Mouse (Mus musculus) midbrain, embryonic 16.5 days (tissue): ENCODE measurements around the gene Tfcp2. TPM values are rescaled to one million over a fixed set of nuclear protein-coding genes. Genes with fewer than 3 reads are reported as not detected.

Experiments
- ATAC-seq: fragments of 200-750 bp; cut with Nextera tagmentation; 2 replicates; pipeline ENCODE4 v1.8.0; 2017; ENCODE audit warnings: moderate TSS enrichment
- H3K27ac ChIP-seq: fragments of 300-500 bp; sonication (generic); 2 replicates; pipeline ENCODE4 v1.5.1; 2014; ENCODE audit warnings: mild to moderate bottlenecking, low read length, mixed read lengths
- H3K27me3 ChIP-seq: fragments of 300-500 bp; sonication (generic); 2 replicates; pipeline ENCODE4 v1.6.1; 2014; ENCODE audit warnings: low read depth, low read length, mixed read lengths; ENCODE audit not compliant: control insufficient read depth, insufficient read depth
- H3K36me3 ChIP-seq: fragments of 300-500 bp; sonication (generic); 2 replicates; pipeline ENCODE4 v1.6.1; 2014; ENCODE audit warnings: mild to moderate bottlenecking, low read length, moderate library complexity, mixed read lengths; ENCODE audit not compliant: control insufficient read depth, insufficient read depth
- H3K4me1 ChIP-seq: fragments of 300-500 bp; sonication (generic); 2 replicates; pipeline ENCODE4 v1.6.1; 2014; ENCODE audit warnings: mild to moderate bottlenecking, low read length, mixed read lengths; ENCODE audit not compliant: control insufficient read depth, insufficient read depth
- H3K4me2 ChIP-seq: fragments of 300-500 bp; sonication (generic); 2 replicates; pipeline ENCODE4 v1.6.1; 2014; ENCODE audit warnings: mild to moderate bottlenecking, low read length, mixed read lengths
- H3K4me3 ChIP-seq: fragments of 300-500 bp; sonication (generic); 2 replicates; pipeline ENCODE4 v1.5.1; 2014; ENCODE audit warnings: low read depth, mild to moderate bottlenecking, low read length, moderate library complexity, mixed read lengths
- H3K9ac ChIP-seq: fragments of 300-500 bp; sonication (generic); 2 replicates; pipeline ENCODE4 v1.6.1; 2014; ENCODE audit warnings: low read depth, low read length, mixed read lengths
- H3K9me3 ChIP-seq: fragments of 300-500 bp; sonication (generic); replicated peaks from 2 replicates; pipeline ENCODE4 v1.6.1; 2014; ENCODE audit warnings: mild to moderate bottlenecking, low read length, mixed read lengths; ENCODE audit not compliant: control insufficient read depth, poor library complexity, severe bottlenecking
- WGBS: fragments of 180-500 bp; shearing (Covaris S2); extraction: QIAGEN DNeasy Blood & Tissue Kit; methylation state at CpG from one replicate; pipeline ENCODE4 v1.1.7; 2014; 5-methylcytosine and 5-hydroxymethylcytosine counted together
- polyA plus RNA-seq: library from polyadenylated mRNA; unstranded; fragments of >200 nt; fragmentation: Nextera tagmentation; extraction: Ambion mirVana; gene quantifications from 2 replicates; pipeline ENCODE4 v1.2.1, GENCODE M21; 2015

The Tfcp2 gene
- 38.6 and 43.0 TPM in 2 replicates for polyA plus RNA-seq

DNA sequence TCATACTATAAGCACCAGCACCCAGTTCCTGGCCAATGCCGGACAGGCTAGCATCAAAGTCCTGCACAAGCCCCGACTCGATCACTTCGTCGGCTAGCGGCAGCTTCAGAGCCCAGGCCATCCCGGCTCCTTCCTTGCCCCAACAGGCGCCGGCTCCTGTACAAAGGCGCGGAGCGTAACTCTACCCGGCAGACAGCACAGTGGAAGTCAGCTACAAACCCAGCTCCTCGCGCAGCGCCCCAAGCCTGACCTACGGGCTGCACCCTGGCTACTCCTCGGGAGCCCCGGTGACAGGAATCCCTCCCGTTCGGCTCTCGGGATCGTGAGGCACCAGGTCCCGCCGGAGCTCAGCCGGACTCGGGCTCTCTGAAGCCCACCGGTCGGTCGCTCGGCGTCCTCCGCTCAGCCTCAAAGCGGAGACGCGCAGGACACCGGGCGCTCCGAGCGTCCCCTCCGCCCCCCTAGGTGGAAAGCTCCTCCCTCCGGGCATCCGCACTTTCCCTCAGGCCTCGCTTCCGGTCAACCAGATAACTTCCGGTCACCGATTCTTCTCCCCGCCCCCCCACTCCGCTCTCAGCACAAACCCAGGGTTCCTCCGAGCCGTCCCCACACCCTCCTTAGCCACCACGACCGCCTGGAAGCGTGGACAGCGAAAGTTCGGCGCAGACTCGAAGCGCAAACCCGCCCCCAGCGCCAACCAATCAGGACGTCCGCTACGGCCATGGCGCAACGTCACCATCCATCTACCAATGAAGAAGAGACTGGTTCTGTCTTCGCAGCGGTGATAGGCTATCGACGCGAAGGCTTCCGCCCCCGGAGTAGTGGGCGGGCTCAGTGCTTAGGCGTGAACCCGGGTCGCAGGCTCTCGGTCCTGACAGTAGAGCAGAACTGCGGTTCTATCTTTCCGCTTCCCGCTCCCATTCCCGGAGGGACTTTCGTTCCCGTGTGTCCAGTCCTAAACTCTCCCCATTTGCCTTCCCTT, at the start of gene Tfcp2:
Gene Tfcp2, minus strand, starts transcription at position 683 of the 982 bp plus-strand sequence.
- H3K27ac ChIP-seq: peak within 1 kb of the TSS; percentile 90
- peak within 1 kb of the TSS; percentile 79 for H3K4me3 ChIP-seq
- ATAC-seq: peak; percentile 100
- H3K4me1 ChIP-seq: peaks cover 11% of the 10 kb centered on the region
- H3K27me3 ChIP-seq: no peaks in the 10 kb centered on the region
- H3K36me3 ChIP-seq: no peaks in the 10 kb centered on the region
- H3K9me3 ChIP-seq: no peaks in the 10 kb centered on the region
- H3K4me2 ChIP-seq: peak within 1 kb of the TSS; percentile 82
- WGBS: under 1% methylated on average over 81 of the region's 84 CpGs
- H3K9ac ChIP-seq: peak within 1 kb of the TSS; percentile 90

DNA sequence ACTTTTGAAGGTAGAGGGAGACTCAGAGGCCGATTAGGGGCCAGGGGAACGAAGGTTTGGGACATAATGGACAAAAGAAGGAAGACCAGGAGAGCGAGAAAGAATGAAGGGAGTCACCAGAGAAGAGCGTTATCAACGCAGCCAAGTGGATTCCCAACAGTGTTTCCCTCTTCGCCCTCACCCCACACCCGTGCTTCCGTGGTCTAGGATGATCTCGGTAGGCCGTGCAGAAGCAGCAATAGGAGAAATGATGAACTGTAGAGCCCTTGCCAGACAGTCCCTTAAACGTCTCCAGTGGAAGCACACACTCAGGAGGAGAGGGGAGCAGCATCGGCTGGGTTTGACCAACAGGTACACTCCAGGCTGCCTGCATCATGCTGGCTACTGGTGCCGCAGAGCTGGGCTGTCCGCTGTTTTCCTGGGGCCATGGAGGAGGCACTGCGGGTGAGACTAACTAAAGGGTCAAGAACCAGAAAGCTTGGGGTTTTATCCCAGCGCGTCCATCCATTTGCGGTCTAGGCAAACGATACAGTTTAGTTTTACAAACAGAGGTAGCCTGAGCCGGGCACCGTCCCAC, 49.0 kb upstream of the Tfcp2 start:
- no peaks in the 10 kb centered on the region for H3K9me3 ChIP-seq
- no peak for ATAC-seq
- no peak overlapping the region for H3K27ac ChIP-seq
- peak overlapping the region; percentile 99; the same call in 1 of the 2 replicates for H3K9ac ChIP-seq
- H3K4me3 ChIP-seq: peak overlapping the region; percentile 71
- WGBS: 23% methylated on average over 21 of the region's 21 CpGs
- H3K4me2 ChIP-seq: peak overlapping the region; percentile 92
- H3K27me3 ChIP-seq: 0 out of 2 replicates have a peak, but pooled peaks cover 4% of the 10 kb centered on the region
- peaks cover 18% of the 10 kb centered on the region for H3K4me1 ChIP-seq
- no peaks in the 10 kb centered on the region for H3K36me3 ChIP-seq

DNA sequence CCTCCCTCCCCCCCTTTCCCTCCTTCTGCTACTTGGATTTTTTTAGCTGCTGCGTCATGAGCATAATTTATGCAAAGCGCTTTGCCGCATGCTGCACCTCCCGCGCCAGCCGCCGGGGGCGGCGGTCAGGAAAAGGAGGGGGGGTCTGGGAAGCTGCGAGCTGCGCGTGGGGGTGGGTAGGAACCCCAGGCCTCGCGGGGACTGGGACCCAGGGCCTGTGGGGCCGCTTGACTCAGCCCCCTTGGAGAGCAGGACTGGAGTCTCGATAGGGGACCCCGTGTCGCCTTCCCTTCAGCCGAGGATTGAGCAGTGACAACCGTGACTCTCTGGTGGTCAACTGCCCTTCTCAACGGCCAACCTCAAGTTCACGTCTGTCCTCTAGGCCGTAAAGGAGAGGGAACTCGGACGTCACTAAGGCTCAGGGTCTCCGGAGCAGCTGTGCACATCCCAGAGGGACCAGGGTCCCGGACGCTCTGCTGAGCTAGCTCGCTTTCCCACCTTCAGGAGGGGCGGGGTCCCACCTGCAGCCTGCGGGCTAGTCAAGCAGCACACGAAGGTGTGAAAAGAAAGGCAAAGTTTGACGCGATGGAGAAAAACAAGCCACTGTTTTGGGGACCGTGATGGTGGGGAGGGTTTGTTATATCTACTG, 48.4 kb upstream of the Tfcp2 start:
- 0 out of 2 replicates have a peak, but pooled peaks cover 4% of the 10 kb centered on the region for H3K27me3 ChIP-seq
- under 1% methylated on average over 35 of the region's 35 CpGs for WGBS
- peak overlapping the region; percentile 83 for H3K27ac ChIP-seq
- peak overlapping the region; percentile 99 for H3K9ac ChIP-seq
- peaks cover 16% of the 10 kb centered on the region for H3K4me1 ChIP-seq
- no peaks in the 10 kb centered on the region for H3K36me3 ChIP-seq
- peak; percentile 63 for ATAC-seq
- peak overlapping the region; percentile 71 for H3K4me3 ChIP-seq
- H3K9me3 ChIP-seq: no peaks in the 10 kb centered on the region
- H3K4me2 ChIP-seq: peak overlapping the region; percentile 92

DNA sequence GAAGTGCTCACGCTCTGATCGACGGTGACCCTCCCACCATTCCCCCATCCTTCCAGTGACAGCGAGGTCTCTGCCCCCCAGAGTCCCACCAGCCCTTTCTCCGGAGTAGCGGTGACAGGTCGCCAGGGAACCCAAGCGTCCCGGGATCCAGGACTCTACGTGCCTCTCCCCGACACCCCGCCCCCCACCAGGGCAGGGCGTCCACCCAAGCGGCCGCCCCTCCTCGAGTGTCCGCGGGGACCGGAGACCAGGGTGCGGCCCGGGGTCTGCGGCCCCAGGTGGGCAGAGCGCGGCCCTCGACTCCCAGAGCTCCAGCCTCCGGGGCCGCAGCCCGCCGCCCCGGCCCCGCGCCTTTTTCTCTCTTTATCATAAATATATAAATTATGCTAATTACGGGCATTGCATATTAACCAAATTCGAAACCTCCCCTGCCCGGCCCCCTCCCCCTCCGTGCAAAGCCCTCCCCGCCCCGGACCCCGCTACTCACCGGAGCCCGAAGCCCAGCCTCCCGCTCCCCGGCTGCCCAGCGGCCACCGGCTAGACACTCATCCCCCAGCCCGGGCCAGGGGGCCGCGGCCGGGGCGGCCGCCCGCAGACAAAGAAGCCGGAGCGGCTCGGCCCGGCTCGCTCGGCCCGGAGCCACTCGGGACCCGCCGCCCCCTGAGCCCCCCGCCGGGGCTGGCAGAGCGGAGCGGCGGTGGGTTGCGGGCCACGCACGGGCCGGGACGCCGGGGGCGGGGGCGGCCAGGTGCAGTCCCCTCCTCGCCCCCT, 47.7 kb upstream of the Tfcp2 start, which contains the start of gene Pou6f1:
Gene Pou6f1, minus strand, starts transcription at position 709 of the 771 bp plus-strand sequence.
- H3K4me1 ChIP-seq: peaks cover 10% of the 10 kb centered on the region
- peak within 1 kb of the TSS; percentile 92 for H3K4me2 ChIP-seq
- H3K27ac ChIP-seq: peak within 1 kb of the TSS; percentile 83
- no peaks in the 10 kb centered on the region for H3K9me3 ChIP-seq
- H3K27me3 ChIP-seq: 0 out of 2 replicates have a peak, but pooled peaks cover 4% of the 10 kb centered on the region
- no peaks in the 10 kb centered on the region for H3K36me3 ChIP-seq
- WGBS: under 1% methylated on average over 61 of the region's 76 CpGs
- peak within 1 kb of the TSS; percentile 71 for H3K4me3 ChIP-seq
- peak within 1 kb of the TSS; percentile 99 for H3K9ac ChIP-seq
- peak; percentile 72 for ATAC-seq

DNA sequence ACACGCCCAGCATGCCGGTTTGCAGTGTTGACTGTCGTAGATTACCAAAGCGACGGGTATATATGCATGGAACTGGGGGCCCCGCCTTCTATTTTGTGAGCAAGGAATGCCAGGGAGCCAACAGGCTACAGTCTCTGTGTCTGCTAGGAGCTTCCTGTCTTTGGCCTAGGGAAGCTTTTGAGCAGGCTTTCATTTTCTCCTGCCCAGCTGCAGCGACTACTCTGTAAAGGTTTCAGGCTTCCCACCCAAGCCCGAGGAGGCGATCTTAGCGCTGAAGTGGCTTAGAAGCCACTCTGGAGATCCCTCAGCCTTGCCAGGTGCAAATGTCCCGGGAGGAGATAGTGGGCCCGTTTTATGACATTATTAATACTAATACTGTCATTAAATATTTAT, 47.1 kb upstream of the Tfcp2 start:
- peak overlapping the region; percentile 83 for H3K27ac ChIP-seq
- H3K9me3 ChIP-seq: no peaks in the 10 kb centered on the region
- H3K4me1 ChIP-seq: peaks cover 10% of the 10 kb centered on the region; the same call in 1 of the 2 replicates
- peak overlapping the region; percentile 99 for H3K9ac ChIP-seq
- H3K4me3 ChIP-seq: peak overlapping the region; percentile 71
- ATAC-seq: peak; percentile 57
- 1% methylated on average over 12 of the region's 12 CpGs for WGBS
- H3K4me2 ChIP-seq: peak overlapping the region; percentile 92
- no peaks in the 10 kb centered on the region for H3K36me3 ChIP-seq
- 0 out of 2 replicates have a peak, but pooled peaks cover 4% of the 10 kb centered on the region for H3K27me3 ChIP-seq

DNA sequence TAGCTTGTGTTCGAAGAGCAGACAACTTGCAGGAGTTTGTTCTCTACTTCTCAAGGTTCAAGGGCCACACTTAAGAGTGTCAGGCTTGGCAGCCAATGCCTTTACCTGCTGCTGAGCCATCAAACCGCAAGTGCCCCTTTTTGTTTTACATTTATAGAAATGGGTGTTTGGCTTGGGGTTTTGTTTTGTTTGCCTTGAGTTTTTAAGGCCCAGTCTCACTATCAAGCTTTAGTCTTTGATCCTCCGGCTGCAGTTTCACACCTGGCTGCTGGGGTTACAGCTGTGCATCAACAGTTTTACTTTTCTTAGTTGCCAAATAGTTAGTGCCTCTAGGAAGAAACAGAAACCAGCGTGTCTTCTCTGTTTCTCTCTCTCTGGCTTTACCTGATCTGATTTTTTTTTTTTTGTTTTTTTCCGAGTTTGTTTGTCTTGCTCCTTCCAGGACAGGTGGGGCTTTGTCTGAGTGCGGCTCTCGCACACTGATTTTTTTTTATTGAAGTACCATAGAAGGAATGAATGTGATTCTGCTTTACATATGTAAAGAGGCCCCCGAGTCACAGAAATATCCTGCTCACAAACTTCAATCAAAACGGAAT, 46.6 kb upstream of the Tfcp2 start:
- Histone ChIP-seq H3K4me3 (peak overlapping the region; percentile 71), H3K9ac (peak overlapping the region; percentile 99), H3K36me3 (no peaks in the 10 kb centered on the region), H3K4me1 (peaks cover 10% of the 10 kb centered on the region; the same call in 1 of the 2 replicates), H3K9me3 (no peaks in the 10 kb centered on the region), H3K27me3 (0 out of 2 replicates have a peak, but pooled peaks cover 4% of the 10 kb centered on the region), H3K27ac (peak overlapping the region; percentile 83), H3K4me2 (peak overlapping the region; percentile 92)
- ATAC-seq: no peak
- WGBS: 21% methylated on average over 9 of the region's 9 CpGs

DNA sequence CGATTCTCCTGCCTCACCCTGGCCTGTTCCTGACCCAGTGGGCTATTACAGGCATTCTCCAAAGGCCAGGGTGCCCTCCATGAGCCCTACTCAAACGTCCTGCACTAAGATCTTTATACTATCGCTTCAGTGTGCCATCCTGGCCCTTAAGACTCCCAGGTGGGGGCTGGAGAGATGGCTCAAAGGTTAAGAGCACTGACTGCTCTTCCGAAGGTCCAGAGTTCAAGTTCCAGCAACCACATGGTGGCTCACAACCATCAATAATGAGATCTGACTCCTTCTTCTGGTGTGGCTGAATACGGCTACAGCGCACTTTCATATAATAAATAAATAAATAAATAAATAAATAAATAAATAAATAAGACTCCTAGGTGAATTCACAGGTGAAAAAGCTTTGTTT, 41.0 kb upstream of the Tfcp2 start:
- Histone ChIP-seq H3K9ac (no peak overlapping the region), H3K27ac (no peak overlapping the region), H3K4me3 (no peak overlapping the region), H3K4me2 (no peak overlapping the region), H3K4me1 (no peaks in the 10 kb centered on the region), H3K27me3 (no peaks in the 10 kb centered on the region), H3K9me3 (no peaks in the 10 kb centered on the region), H3K36me3 (peaks cover 8% of the 10 kb centered on the region; the same call in 1 of the 2 replicates)
- WGBS: 92% methylated on average over 6 of the region's 6 CpGs
- no peak for ATAC-seq

DNA sequence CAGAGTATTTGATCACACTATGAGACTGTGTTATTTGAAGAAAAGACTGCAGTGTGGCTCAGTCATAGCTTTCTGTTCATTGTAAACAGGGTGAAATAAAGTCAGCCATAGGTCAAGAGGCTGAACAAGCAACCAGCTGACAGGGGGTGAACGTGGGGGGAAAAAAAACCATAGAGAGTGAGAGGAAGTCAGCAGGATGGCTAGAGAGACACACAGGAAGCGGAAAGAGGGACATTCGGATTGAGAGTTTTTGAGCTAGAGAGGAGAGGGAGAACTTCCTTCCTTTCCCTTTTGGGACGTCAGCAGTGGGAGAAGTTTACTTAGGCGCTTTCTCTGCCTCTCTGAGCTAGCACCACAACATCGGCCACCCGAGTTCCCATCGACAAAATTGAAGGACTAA, 38.6 kb upstream of the Tfcp2 start:
- peaks cover 31% of the 10 kb centered on the region for H3K36me3 ChIP-seq
- 84% methylated on average over 8 of the region's 8 CpGs for whole genome bisulfite sequencing

More for the DNA sequence above, 38.6 kb upstream of the Tfcp2 start:
- Histone ChIP-seq H3K9ac (no peak overlapping the region), H3K4me2 (no peak overlapping the region), H3K4me3 (no peak overlapping the region), H3K27ac (no peak overlapping the region), H3K9me3 (no peaks in the 10 kb centered on the region), H3K27me3 (no peaks in the 10 kb centered on the region), H3K4me1 (no peaks in the 10 kb centered on the region)
- ATAC-seq: no peak
